Mouse (Mus musculus) cerebellum, adult 9-11 months (tissue): ENCODE results near the gene Rrbp1.
A peak's percentile ranks its signal among the peaks of the same experiment; 100 is the strongest.

ENCODE experiments used
- DNase-seq: peaks from one replicate; pipeline ENCODE4 v3.0.0; 2022

The Rrbp1 gene

GRCm38 (mm10) chr2:144011080-144011551 lies at the start of gene Rrbp1:
Gene Rrbp1, minus strand, starts transcription at chr2:144011263.
- peak; percentile 100 for DNase-seq

- DNase-seq = no peak
Measured at GRCm38 (mm10) chr2:144057735-144058134, 46.7 kb upstream of the Rrbp1 start.

GRCm38 (mm10) chr2:144052410-144053065 lies 41.5 kb upstream of the Rrbp1 start:
- DNase-seq = peak; percentile 60

GRCm38 (mm10) chr2:144050861-144051260 lies 39.8 kb upstream of the Rrbp1 start:
- DNase-seq = no peak

- DNase-seq = no peak
Measured at GRCm38 (mm10) chr2:144050146-144050680, 39.1 kb upstream of the Rrbp1 start.

- DNase-seq = no peak
Measured at GRCm38 (mm10) chr2:144046916-144047315, 35.9 kb upstream of the Rrbp1 start.

- no peak for DNase-seq
Measured at GRCm38 (mm10) chr2:144045756-144046560, 34.9 kb upstream of the Rrbp1 start.

GRCm38 (mm10) chr2:144044726-144045125 lies 33.7 kb upstream of the Rrbp1 start:
- peak; percentile 28 for DNase-seq

- DNase-seq = no peak
Measured at GRCm38 (mm10) chr2:144032664-144033063, 21.6 kb upstream of the Rrbp1 start, which contains the start of gene Banf2. Gene Banf2, plus strand, starts transcription at chr2:144033059.

GRCm38 (mm10) chr2:144030791-144031190 lies 19.7 kb upstream of the Rrbp1 start:
- DNase-seq = no peak

- DNase-seq = no peak
Measured at GRCm38 (mm10) chr2:144026456-144026855, 15.4 kb upstream of the Rrbp1 start.

- DNase-seq = no peak
Measured at GRCm38 (mm10) chr2:144025361-144025760, 14.3 kb upstream of the Rrbp1 start.

GRCm38 (mm10) chr2:144022441-144022840 lies 11.4 kb upstream of the Rrbp1 start:
- no peak for DNase-seq

GRCm38 (mm10) chr2:144019971-144020370 lies 8.9 kb upstream of the Rrbp1 start:
- DNase-seq = no peak

GRCm38 (mm10) chr2:144015861-144016260 lies 4.8 kb upstream of the Rrbp1 start:
- no peak for DNase-seq

GRCm38 (mm10) chr2:144014481-144014880 lies 3.4 kb upstream of the Rrbp1 start:
- DNase-seq = no peak

GRCm38 (mm10) chr2:144014051-144014450 lies 3.0 kb upstream of the Rrbp1 start:
- DNase-seq = no peak

- DNase-seq = peak; percentile 79
Measured at GRCm38 (mm10) chr2:144010282-144011044, 600 bp downstream of the Rrbp1 start.

GRCm38 (mm10) chr2:144009551-144010281 lies 1.3 kb downstream of the Rrbp1 start:
- DNase-seq = peak; percentile 52

GRCm38 (mm10) chr2:144009081-144009480 lies 2.0 kb downstream of the Rrbp1 start:
- DNase-seq = no peak

GRCm38 (mm10) chr2:144007211-144007610 lies 3.9 kb downstream of the Rrbp1 start:
- DNase-seq = no peak

- DNase-seq = no peak
Measured at GRCm38 (mm10) chr2:144006686-144007085, 4.4 kb downstream of the Rrbp1 start.
